Mouse (Mus musculus) stomach, embryonic 14.5 days (tissue): ENCODE results near the gene Chst12. TPM values are rescaled to one million over a fixed set of nuclear protein-coding genes. Genes with fewer than 3 reads are reported as not detected.
A peak's percentile ranks its signal among the peaks of the same experiment; 100 is the strongest.

Source experiments
- ATAC-seq: fragments of 200-750 bp; cut with Nextera tagmentation; 2 replicates; pipeline ENCODE4 v1.8.0; 2017; ENCODE audit warnings: low read depth, moderate TSS enrichment; ENCODE audit not compliant: insufficient number of reproducible peaks, insufficient read depth, low FRiP score
- H3K27ac ChIP-seq: fragments of 300-500 bp; sonication (generic); 2 replicates; pipeline ENCODE4 v1.5.1; 2014; ENCODE audit warnings: mild to moderate bottlenecking, low read length, moderate library complexity, mixed read lengths
- H3K27me3 ChIP-seq: fragments of 300-500 bp; sonication (generic); 2 replicates; pipeline ENCODE4 v1.6.1; 2014; ENCODE audit warnings: low read length, control low read depth, mixed read lengths; ENCODE audit not compliant: control insufficient read depth, insufficient read depth
- H3K36me3 ChIP-seq: fragments of 300-500 bp; sonication (generic); 2 replicates; pipeline ENCODE4 v1.6.1; 2014; ENCODE audit warnings: mild to moderate bottlenecking, control low read depth, low read length, moderate library complexity, mixed read lengths; ENCODE audit not compliant: control insufficient read depth, insufficient read depth
- H3K4me1 ChIP-seq: fragments of 300-500 bp; sonication (generic); 2 replicates; pipeline ENCODE4 v1.6.1; 2014; ENCODE audit warnings: low read length, control low read depth, mixed read lengths; ENCODE audit not compliant: control insufficient read depth, insufficient read depth
- H3K4me2 ChIP-seq: fragments of 300-500 bp; sonication (generic); replicated peaks from 2 replicates; pipeline ENCODE4 v1.6.1; 2014; ENCODE audit warnings: low read depth, low read length, control low read depth
- H3K4me3 ChIP-seq: fragments of 300-500 bp; sonication (generic); 2 replicates; pipeline ENCODE4 v1.5.1; 2014; ENCODE audit warnings: low read depth, low read length, control low read depth
- H3K9ac ChIP-seq: fragments of 300-500 bp; sonication (generic); replicated peaks from 2 replicates; pipeline ENCODE4 v1.6.1; 2014; ENCODE audit warnings: low read depth, mild to moderate bottlenecking, control low read depth, low read length, moderate library complexity, mixed read lengths
- H3K9me3 ChIP-seq: fragments of 300-500 bp; sonication (generic); 2 replicates; pipeline ENCODE4 v1.6.1; 2016; ENCODE audit warnings: low read depth, low read length, control low read depth; ENCODE audit not compliant: control insufficient read depth
- WGBS: fragments of 180-500 bp; shearing (Covaris S2); extraction: QIAGEN DNeasy Blood & Tissue Kit; methylation state at CpG from one replicate; pipeline ENCODE4 v1.1.7; 2014; 5-methylcytosine and 5-hydroxymethylcytosine counted together
- polyA plus RNA-seq: library from polyadenylated mRNA; unstranded; fragments of >200 nt; fragmentation: Nextera tagmentation; extraction: Ambion mirVana; gene quantifications from 2 replicates; pipeline ENCODE4 v1.2.1, GENCODE M21; 2014

Chst12 gene
- polyA plus RNA-seq, 1 experiment from 2014 or later: 17.6 TPM

DNA sequence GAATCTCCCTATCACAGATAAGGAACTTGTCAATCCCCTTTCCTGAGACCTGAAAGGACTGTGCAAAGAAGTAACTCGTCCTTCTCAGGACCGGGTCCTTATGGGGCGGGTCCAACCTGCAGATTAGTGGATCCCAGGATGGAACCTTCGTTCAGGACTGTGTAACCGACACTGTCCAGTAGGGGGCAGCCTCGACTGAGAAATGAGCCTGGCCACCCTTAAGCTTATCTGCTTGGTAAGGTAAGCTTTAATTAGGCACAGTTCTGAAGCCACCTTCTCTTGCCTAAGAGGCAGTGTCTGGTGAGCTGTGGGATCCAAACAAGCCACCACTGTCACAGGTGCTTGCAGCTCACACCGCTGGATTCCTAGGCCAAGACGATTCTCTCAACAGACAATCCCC lies 34.8 kb downstream of the Chst12 start:
- no peak overlapping the region for H3K4me3 ChIP-seq
- ATAC-seq: peak; percentile 65
- H3K36me3 ChIP-seq: no peaks in the 10 kb centered on the region
- H3K9ac ChIP-seq: no peak overlapping the region
- no peak overlapping the region for H3K27ac ChIP-seq
- no peak overlapping the region for H3K4me2 ChIP-seq
- H3K9me3 ChIP-seq: no peaks in the 10 kb centered on the region
- 14% methylated on average over 8 of the region's 8 CpGs for WGBS
- no peaks in the 10 kb centered on the region for H3K27me3 ChIP-seq
- H3K4me1 ChIP-seq: peaks cover 3% of the 10 kb centered on the region; the same call in 1 of the 2 replicates

DNA sequence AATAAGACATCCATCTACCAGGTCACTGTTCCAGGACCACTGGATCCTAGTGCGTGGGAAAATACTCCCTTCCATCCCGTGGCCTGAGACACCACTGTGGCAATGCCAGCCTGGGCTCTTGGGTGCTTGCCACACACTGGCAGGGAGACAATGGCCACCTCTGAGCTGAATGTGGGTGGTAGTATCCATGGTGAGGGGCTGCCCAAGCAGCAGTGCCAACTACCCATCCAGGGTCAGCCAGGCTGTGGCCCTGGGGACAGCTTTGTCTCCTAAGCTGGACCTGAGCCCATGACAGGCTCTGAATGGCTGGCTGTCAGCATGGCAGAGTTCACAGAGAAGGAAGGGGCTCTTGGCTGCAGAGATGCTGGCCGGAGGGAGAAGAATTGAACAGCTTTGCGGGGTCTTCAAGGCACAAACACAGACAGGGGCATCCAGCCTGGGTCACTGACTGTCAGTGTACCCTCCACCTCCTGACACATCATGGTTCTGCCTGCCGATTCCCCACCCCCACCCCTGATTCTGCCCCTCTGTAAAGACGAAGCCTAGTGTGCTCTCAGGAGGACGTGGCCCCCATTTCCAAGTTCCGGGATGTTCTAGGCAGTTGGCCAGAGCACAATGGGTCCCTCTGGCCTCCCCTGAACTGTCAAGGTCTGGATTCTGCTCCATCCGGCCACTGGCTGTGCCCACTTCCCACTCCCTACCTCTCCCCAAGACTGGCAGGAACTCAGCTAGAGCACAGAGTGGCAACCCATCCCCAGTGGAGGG lies 37.6 kb downstream of the Chst12 start:
- H3K27me3 ChIP-seq: no peaks in the 10 kb centered on the region
- no peak overlapping the region for H3K27ac ChIP-seq
- no peak overlapping the region for H3K9ac ChIP-seq
- no peaks in the 10 kb centered on the region for H3K9me3 ChIP-seq
- ATAC-seq: no peak
- H3K4me3 ChIP-seq: no peak overlapping the region
- H3K4me2 ChIP-seq: no peak overlapping the region
- H3K4me1 ChIP-seq: no peaks in the 10 kb centered on the region
- 77% methylated on average over 9 of the region's 9 CpGs for WGBS
- no peaks in the 10 kb centered on the region for H3K36me3 ChIP-seq

DNA sequence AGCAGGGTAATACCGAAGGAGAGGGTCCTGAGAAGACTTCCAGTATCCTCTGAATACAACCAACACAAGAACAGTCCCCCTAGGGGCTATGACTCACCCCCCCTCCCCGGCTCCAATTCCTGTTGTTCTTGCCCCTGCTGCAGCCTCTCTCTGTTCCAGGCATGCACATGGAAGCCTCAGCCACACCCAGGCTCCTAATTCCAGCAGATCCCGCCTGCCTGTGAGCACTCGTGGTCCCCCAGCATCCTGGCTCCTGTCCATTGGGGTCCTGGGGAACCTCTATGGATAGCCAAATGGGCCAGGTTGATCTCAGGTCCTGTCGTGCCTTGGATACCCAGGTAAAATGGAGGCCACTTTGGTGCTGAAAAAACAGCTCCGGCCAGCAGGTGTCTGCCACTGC lies 40.3 kb downstream of the Chst12 start:
- Histone ChIP-seq H3K9ac (no peak overlapping the region), H3K9me3 (no peaks in the 10 kb centered on the region), H3K4me2 (no peak overlapping the region), H3K4me3 (no peak overlapping the region), H3K36me3 (no peaks in the 10 kb centered on the region), H3K27ac (no peak overlapping the region), H3K4me1 (no peaks in the 10 kb centered on the region), H3K27me3 (no peaks in the 10 kb centered on the region)
- ATAC-seq: no peak
- 53% methylated on average over 6 of the region's 6 CpGs for WGBS

DNA sequence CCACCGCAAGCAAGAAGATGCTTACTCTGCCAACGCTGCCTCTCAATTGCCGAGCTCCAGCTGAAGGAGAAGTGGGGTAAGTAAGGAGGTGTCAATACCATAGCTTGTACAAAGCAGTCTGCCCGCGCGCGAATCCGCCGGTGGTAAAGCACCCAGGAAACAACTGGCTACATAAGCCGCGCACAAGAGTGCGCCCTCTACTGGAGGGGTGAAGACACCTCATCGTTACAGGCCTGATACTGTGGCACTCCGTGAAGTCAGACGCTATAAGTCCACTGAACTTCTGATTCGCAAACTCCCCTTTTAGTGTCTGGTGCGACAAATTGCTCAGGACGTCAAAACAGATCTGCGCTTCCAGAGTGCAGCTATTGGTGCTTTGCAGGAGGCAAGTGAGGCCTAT lies 41.0 kb downstream of the Chst12 start:
- no peak for ATAC-seq

DNA sequence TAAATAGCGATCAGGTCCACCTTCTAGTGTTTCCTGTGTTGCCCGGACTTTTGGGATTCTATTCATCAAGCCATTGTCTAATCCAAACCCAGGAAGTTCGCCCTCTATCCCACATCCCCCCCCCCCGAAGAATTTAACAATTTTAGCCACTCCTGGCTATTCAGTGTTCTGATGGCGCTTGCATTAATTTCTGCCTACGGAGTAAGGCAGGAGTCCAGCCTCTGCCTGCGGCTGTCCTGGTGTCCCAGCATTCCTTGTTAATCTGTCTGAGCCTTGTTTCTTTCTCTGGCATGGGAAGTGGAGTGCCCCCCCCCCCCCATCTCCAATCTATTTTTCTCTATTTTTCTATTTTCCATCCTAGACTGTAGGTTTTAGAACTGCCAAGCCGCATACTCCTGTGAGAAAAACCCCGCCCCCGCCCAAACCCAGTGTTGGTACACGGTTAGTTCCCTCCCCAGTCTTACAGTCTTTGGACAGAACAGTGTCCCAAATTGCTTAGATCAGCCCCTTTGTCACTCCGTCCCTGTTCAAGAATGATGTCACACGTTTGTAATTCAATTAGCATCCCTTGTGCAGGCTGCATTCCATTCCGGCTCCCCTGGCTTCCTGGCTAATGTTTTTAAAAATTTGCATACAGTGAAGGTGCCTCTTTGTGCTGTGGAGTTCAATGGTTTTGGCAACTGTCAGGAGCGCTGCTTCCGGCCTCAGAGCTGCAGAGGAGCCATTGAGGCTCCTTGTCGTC lies 44.1 kb downstream of the Chst12 start:
- Histone ChIP-seq H3K4me3 (no peak overlapping the region), H3K9ac (no peak overlapping the region), H3K27ac (no peak overlapping the region), H3K27me3 (no peaks in the 10 kb centered on the region), H3K4me1 (no peaks in the 10 kb centered on the region), H3K36me3 (no peaks in the 10 kb centered on the region), H3K9me3 (no peaks in the 10 kb centered on the region), H3K4me2 (no peak overlapping the region)
- 44% methylated on average over 17 of the region's 17 CpGs for WGBS
- no peak for ATAC-seq

More for the DNA sequence above, 41.0 kb downstream of the Chst12 start:
- Histone ChIP-seq H3K4me1 (no peaks in the 10 kb centered on the region), H3K27me3 (no peaks in the 10 kb centered on the region), H3K9ac (no peak overlapping the region), H3K36me3 (no peaks in the 10 kb centered on the region), H3K4me2 (no peak overlapping the region), H3K4me3 (no peak overlapping the region), H3K9me3 (no peaks in the 10 kb centered on the region), H3K27ac (no peak overlapping the region)
- 86% methylated on average over 19 of the region's 19 CpGs for WGBS

DNA sequence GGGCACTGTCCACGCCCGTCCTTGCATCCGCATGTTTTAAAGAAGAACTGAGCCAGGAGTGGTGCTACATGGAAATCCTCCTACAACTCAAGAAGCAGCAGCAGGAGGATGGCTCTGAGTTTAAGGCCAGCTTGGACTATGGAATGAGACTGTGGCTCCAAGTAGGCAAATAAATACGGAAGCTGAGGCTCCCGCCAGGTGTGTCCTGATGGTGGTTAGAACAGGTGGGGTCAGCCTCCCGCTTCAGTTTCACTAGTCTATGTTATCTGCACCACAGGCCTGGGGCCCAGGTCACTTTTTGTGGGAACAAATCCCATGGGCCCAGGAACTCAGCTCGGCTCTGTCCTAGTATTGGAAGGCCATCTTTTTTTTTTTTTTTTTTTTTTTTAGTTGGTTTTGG lies 48.4 kb downstream of the Chst12 start:
- Histone ChIP-seq H3K27me3 (no peaks in the 10 kb centered on the region), H3K9me3 (no peaks in the 10 kb centered on the region), H3K27ac (no peak overlapping the region), H3K9ac (no peak overlapping the region), H3K36me3 (no peaks in the 10 kb centered on the region), H3K4me1 (no peaks in the 10 kb centered on the region), H3K4me2 (no peak overlapping the region), H3K4me3 (no peak overlapping the region)
- WGBS: 82% methylated on average over 7 of the region's 7 CpGs
- no peak for ATAC-seq

DNA sequence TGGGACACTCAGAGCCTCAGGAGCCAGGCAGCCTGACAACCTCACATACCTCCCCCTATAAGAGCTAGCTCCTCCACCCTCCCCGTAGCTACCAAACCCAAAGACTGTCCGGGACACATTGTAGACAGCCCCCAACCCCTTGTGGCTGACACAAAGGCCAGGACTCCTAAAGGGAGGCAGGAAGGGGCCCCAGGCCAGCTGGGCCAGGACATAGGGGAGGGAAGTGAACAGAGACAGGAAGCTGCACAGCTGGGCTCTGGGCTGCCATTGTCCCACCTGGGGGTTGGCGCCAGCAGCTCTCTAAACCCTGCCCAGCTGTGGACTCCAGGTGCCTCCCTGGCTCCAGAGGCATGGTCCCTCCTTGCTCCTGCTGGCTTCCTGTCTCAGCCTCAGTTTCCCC lies 51.5 kb downstream of the Chst12 start:
- ATAC-seq: no peak
- Histone ChIP-seq H3K4me1 (no peaks in the 10 kb centered on the region), H3K9me3 (no peaks in the 10 kb centered on the region), H3K9ac (no peak overlapping the region), H3K4me2 (no peak overlapping the region), H3K4me3 (no peak overlapping the region), H3K27me3 (no peaks in the 10 kb centered on the region), H3K27ac (no peak overlapping the region), H3K36me3 (no peaks in the 10 kb centered on the region)
- 58% methylated on average over 3 of the region's 3 CpGs for WGBS

DNA sequence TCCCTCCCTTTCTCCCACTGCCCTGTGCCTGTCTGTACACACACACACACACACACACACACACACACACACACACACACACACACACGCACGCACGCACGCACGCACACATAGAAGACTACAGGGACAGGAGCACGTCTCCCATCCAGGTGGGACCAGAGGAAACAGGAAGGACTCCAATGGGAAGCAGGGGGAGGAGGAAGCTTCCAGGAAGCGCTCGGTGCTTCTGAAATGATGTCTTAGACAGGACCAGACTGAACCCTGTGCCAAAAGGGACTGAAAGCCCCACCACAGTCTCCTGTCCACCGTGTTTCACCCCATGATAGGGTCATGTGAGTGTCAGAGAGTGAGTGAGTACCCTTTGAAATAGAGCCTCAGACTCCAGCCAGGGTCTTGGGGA lies 57.3 kb downstream of the Chst12 start:
- H3K27ac ChIP-seq: no peak overlapping the region
- no peak overlapping the region for H3K4me2 ChIP-seq
- no peak overlapping the region for H3K4me3 ChIP-seq
- peaks cover 23% of the 10 kb centered on the region for H3K4me1 ChIP-seq
- H3K9ac ChIP-seq: no peak overlapping the region
- WGBS: 78% methylated on average over 6 of the region's 9 CpGs
- H3K27me3 ChIP-seq: no peaks in the 10 kb centered on the region
- H3K36me3 ChIP-seq: no peaks in the 10 kb centered on the region
- ATAC-seq: no peak
- H3K9me3 ChIP-seq: no peaks in the 10 kb centered on the region
